ENCODE assay signal across 7 mouse cellular contexts in the genomic region with DNA sequence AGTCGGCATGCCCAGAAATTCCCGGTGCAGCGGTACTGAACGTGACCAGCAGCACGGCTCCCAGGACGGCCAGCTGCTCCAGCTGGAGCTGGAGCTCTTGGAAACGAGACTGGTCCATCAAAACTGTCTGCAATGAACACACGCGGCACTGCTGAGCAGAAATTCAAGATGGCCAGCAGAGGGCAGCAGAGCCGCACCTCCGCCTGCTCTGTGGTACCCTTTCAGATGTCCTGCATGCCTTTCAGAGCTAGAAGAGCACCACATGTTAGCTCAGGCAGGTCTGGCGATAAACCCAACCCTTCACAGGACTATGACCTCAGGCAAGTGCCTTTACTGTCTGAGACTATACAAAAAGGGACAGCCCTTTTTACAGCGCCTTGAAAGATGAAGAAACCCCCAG. TPM values are rescaled to one million over a fixed set of nuclear protein-coding genes. Genes with fewer than 3 reads are reported as not detected.
DNase-seq lines count a peak whose midpoint lies in the region; ATAC-seq lines count a peak whose summit lies in the region.

No protein-coding gene starts in this region.

- H3K36me3 ChIP-seq in limb, embryonic 10.5 days: peaks cover 18% of the 10 kb centered on the region
- H3K36me3 ChIP-seq in midbrain, embryonic 14.5 days (ENCODE audit: control insufficient read depth, insufficient read depth, low read length): peaks cover 50% of the 10 kb centered on the region

- H3K4me2 ChIP-seq in midbrain, embryonic 14.5 days (ENCODE audit: low read length): no peak overlapping the region

- no peak overlapping the region for H3K27ac ChIP-seq in limb, embryonic 10.5 days
- no peak overlapping the region for H3K27ac ChIP-seq in midbrain, embryonic 14.5 days (replicated peaks; ENCODE audit: low read depth, low read length)

- 8% methylated on average over 13 of the region's 13 CpGs for WGBS in limb, embryonic 10.5 days
- 8% methylated on average over 13 of the region's 13 CpGs for WGBS in midbrain, embryonic 14.5 days

- peak; percentile 56 for DNase-seq in adrenal gland, adult 8-10 months
- DNase-seq in embryo, embryonic 9.5 days (ENCODE audit: extremely low spot score): peak; percentile 79
- peak; percentile 93 for DNase-seq in heart, adult 11 months
- DNase-seq in kidney, adult 18-20 months: peak; percentile 85
- peak; percentile 91 for DNase-seq in limb, embryonic 10.5 days (ENCODE audit: low spot score)
- peak; percentile 91 for DNase-seq in midbrain, embryonic 14.5 days
- peak; percentile 35 to 71 for DNase-seq in spleen, adult 18-20 months

- no peak overlapping the region for H3K9ac ChIP-seq in midbrain, embryonic 14.5 days (replicated peaks; ENCODE audit: low read length)

- no peaks in the 10 kb centered on the region for H3K9me3 ChIP-seq in limb, embryonic 10.5 days (replicated peaks)
- no peaks in the 10 kb centered on the region for H3K9me3 ChIP-seq in midbrain, embryonic 14.5 days (ENCODE audit: control insufficient read depth, low read length)

- H3K27me3 ChIP-seq in limb, embryonic 10.5 days (ENCODE audit: low read depth, poor library complexity, severe bottlenecking): no peaks in the 10 kb centered on the region
- no peaks in the 10 kb centered on the region for H3K27me3 ChIP-seq in midbrain, embryonic 14.5 days (ENCODE audit: control insufficient read depth, insufficient read depth, low read length)

- peak; percentile 85; the same call in 1 of the 2 replicates for ATAC-seq in midbrain, embryonic 14.5 days (ENCODE audit: low FRiP score, low TSS enrichment)

- no peaks in the 10 kb centered on the region for H3K4me1 ChIP-seq in limb, embryonic 10.5 days
- H3K4me1 ChIP-seq in midbrain, embryonic 14.5 days (ENCODE audit: control insufficient read depth, insufficient read depth, low read length): no peaks in the 10 kb centered on the region

- no peak overlapping the region for H3K4me3 ChIP-seq in limb, embryonic 10.5 days
- no peak overlapping the region for H3K4me3 ChIP-seq in midbrain, embryonic 14.5 days (replicated peaks; ENCODE audit: low read depth, low read length)

RNA-seq across cellular contexts. Expression of a gene that starts 26.6 kb away (rescaled TPM):
- 10 to 100 TPM; 13.2 to 27.1 (median 21.2) TPM for total RNA-seq in adrenal gland, adult 8-10 months (2022)
- 35.0 and 52.5 TPM in 2 replicates for polyA plus RNA-seq in limb, embryonic 10.5 days (2016; fragmentation: Nextera tagmentation; extraction: Ambion mirVana)
- polyA plus RNA-seq in midbrain, embryonic 14.5 days (2014; fragmentation: Nextera tagmentation; extraction: Ambion mirVana): 66.1 and 80.2 TPM in 2 replicates

RNA-seq across cellular contexts. Expression of a gene that starts 30.8 kb away (rescaled TPM):
- not detected for total RNA-seq in adrenal gland, adult 8-10 months (2022)
- 0.13 TPM in 1 of 2 replicates, not detected in the other for polyA plus RNA-seq in limb, embryonic 10.5 days (2016; fragmentation: Nextera tagmentation; extraction: Ambion mirVana)
- polyA plus RNA-seq in midbrain, embryonic 14.5 days (2014; fragmentation: Nextera tagmentation; extraction: Ambion mirVana): not detected in 2 replicates

RNA-seq across cellular contexts. Expression of a gene that starts 57.3 kb away (rescaled TPM):
- total RNA-seq in adrenal gland, adult 8-10 months (2022): 1 to 10 TPM; 1.3 to 2.3 (median 1.8) TPM
- polyA plus RNA-seq in limb, embryonic 10.5 days (2016; fragmentation: Nextera tagmentation; extraction: Ambion mirVana): 1.8 and 2.7 TPM in 2 replicates
- 1.1 and 1.2 TPM in 2 replicates for polyA plus RNA-seq in midbrain, embryonic 14.5 days (2014; fragmentation: Nextera tagmentation; extraction: Ambion mirVana)
